In the genomic region with DNA sequence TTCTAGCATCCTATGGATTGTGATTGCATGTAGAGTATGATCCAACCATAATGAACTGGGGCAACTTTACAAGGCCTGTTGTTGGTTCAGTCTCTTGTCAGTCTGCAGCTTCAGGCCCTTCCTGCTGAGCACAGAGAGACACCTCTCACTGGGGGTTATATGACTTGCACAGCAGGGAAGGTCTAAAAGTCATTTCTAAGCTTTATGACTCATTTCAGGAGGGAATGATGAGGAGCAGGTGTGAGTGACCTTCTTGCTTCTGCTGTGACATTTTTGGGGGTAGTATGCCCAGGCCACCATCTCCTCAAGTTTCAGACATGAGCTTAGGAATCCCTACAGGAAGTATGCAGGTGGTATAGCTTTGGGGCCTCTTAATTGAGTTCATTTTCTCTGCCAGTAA, we compare ENCODE assay signal across 18 mouse cellular contexts.
"Had no signal": no experiment of that assay in that cellular context is flagged by ENCODE, and none has a peak within 500 bp of the region (broad histone marks: within the 10 kb centered on the region; RNA-seq: fewer than 3 reads in every experiment).

No protein-coding gene starts in this region.

- H3K4me1 ChIP-seq: midbrain, embryonic 15.5 days had no signal

- H3K9ac ChIP-seq: liver, embryonic 14.5 days; liver, postnatal 0 days; lung, embryonic 14.5 days; midbrain, embryonic 12.5 days; midbrain, embryonic 15.5 days; neural tube, embryonic 13.5 days; stomach, embryonic 15.5 days had no signal

- H3K4me2 ChIP-seq: liver, embryonic 11.5 days; lung, embryonic 14.5 days; midbrain, embryonic 12.5 days; midbrain, embryonic 15.5 days; neural tube, embryonic 13.5 days; stomach, embryonic 15.5 days had no signal

- DNase-seq: kidney, adult 9 months; kidney, postnatal 14 days; kidney, postnatal 4 days; layer of hippocampus, postnatal 36 days; liver, postnatal 0 days; lung, embryonic 14.5 days; retina, postnatal 1 day; right cerebral cortex, postnatal 25 days; spleen, adult 18-20 months; thymus, postnatal 25 days had no signal

- H3K27me3 ChIP-seq: midbrain, embryonic 12.5 days; midbrain, embryonic 15.5 days; stomach, embryonic 15.5 days had no signal

- H3K9me3 ChIP-seq: midbrain, embryonic 12.5 days; midbrain, embryonic 15.5 days; neural tube, embryonic 13.5 days; stomach, embryonic 15.5 days had no signal

- H3K36me3 ChIP-seq: midbrain, embryonic 12.5 days; midbrain, embryonic 15.5 days; neural tube, embryonic 13.5 days; stomach, embryonic 15.5 days had no signal

- H3K27ac ChIP-seq: liver, embryonic 14.5 days; macrophage; midbrain, embryonic 12.5 days; midbrain, embryonic 15.5 days; neural tube, embryonic 13.5 days; stomach, embryonic 15.5 days had no signal

- ATAC-seq: liver, postnatal 0 days; lung, postnatal 0 days; midbrain, embryonic 15.5 days had no signal

- H3K4me3 ChIP-seq: midbrain, embryonic 12.5 days; midbrain, embryonic 15.5 days; neural tube, embryonic 13.5 days; stomach, embryonic 15.5 days had no signal
